Mouse (Mus musculus): ENCODE data around the gene C1galt1.

C1galt1 gene

GRCm38 (mm10) chr6:7844802-7845679 is at the start of gene C1galt1:
C1galt1 (plus strand) TSS chr6:7844842.
- no peak for DNase-seq (ENCODE audit: low read depth)

GRCm38 (mm10) chr6:7799969-7800368 is 44.7 kb upstream of the C1galt1 start:
- DNase-seq (ENCODE audit: low read depth) = peak; percentile 71

- DNase-seq (ENCODE audit: low read depth) = no peak
Measured at GRCm38 (mm10) chr6:7803765-7804542, 40.7 kb upstream of the C1galt1 start.

GRCm38 (mm10) chr6:7814146-7814545 is 30.5 kb upstream of the C1galt1 start:
- no peak for DNase-seq (ENCODE audit: low read depth)

- DNase-seq (ENCODE audit: low read depth) = no peak
Measured at GRCm38 (mm10) chr6:7816233-7816632, 28.4 kb upstream of the C1galt1 start.

GRCm38 (mm10) chr6:7822688-7823087 is 22.0 kb upstream of the C1galt1 start:
- DNase-seq (ENCODE audit: low read depth) = no peak

- DNase-seq (ENCODE audit: low read depth) = no peak
Measured at GRCm38 (mm10) chr6:7830793-7831192, 13.8 kb upstream of the C1galt1 start.

GRCm38 (mm10) chr6:7832564-7833175 is 12.0 kb upstream of the C1galt1 start:
- no peak for DNase-seq (ENCODE audit: low read depth)

- no peak for DNase-seq (ENCODE audit: low read depth)
Measured at GRCm38 (mm10) chr6:7843726-7844411, 773 bp upstream of the C1galt1 start.

- DNase-seq (ENCODE audit: low read depth) = peak; percentile 88
Measured at GRCm38 (mm10) chr6:7844412-7844801, 235 bp upstream of the C1galt1 start.

GRCm38 (mm10) chr6:7845680-7846017 is 1.0 kb downstream of the C1galt1 start:
- DNase-seq (ENCODE audit: low read depth) = no peak

GRCm38 (mm10) chr6:7846726-7847439 is 2.2 kb downstream of the C1galt1 start:
- DNase-seq (ENCODE audit: low read depth) = no peak

GRCm38 (mm10) chr6:7847890-7848508 is 3.4 kb downstream of the C1galt1 start:
- DNase-seq (ENCODE audit: low read depth) = peak; percentile 41

- no peak for DNase-seq (ENCODE audit: low read depth)
Measured at GRCm38 (mm10) chr6:7848714-7849113, 4.1 kb downstream of the C1galt1 start.

GRCm38 (mm10) chr6:7851036-7851435 is 6.4 kb downstream of the C1galt1 start:
- no peak for DNase-seq (ENCODE audit: low read depth)

- DNase-seq (ENCODE audit: low read depth) = no peak
Measured at GRCm38 (mm10) chr6:7852919-7853318, 8.3 kb downstream of the C1galt1 start.

GRCm38 (mm10) chr6:7853461-7853860 is 8.8 kb downstream of the C1galt1 start:
- no peak for DNase-seq (ENCODE audit: low read depth)

- DNase-seq (ENCODE audit: low read depth) = no peak
Measured at GRCm38 (mm10) chr6:7856682-7857290, 12.1 kb downstream of the C1galt1 start.

GRCm38 (mm10) chr6:7857356-7858247 is 13.0 kb downstream of the C1galt1 start:
- no peak for DNase-seq (ENCODE audit: low read depth)

- DNase-seq (ENCODE audit: low read depth) = no peak
Measured at GRCm38 (mm10) chr6:7858586-7858985, 13.9 kb downstream of the C1galt1 start.

Data from fibroblast of lung, adult 2 months (primary cell).